Comparison of ENCODE assay signal across 18 mouse cellular contexts in the genomic region with DNA sequence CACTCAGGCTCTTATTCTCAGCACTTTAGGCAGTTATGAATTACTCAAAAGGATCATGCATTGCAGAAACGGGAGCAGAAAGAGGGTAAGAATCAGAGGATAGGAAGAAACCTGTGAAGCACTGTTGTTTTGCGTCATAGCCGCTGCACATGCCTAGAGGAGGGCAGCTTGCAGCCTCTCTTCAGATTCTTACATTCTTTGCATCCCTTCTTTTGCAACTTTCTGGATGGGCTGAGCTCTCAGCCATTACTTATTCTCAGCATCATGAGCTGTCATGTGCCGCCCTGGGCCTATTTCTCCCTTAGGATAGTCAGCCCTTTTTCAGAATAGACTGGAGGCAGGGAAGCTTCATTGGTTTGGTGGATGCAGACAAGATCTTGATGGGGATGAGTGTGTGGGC.
DNase-seq lines count a peak whose midpoint lies in the region; ATAC-seq and TF ChIP-seq lines count a peak whose summit lies in the region.
"Had no signal": no experiment of that assay in that cellular context is flagged by ENCODE, and none has a peak within 500 bp of the region (broad histone marks: within the 10 kb centered on the region; RNA-seq: fewer than 3 reads in every experiment).

No protein-coding gene starts in this region.

- WGBS in kidney, embryonic 14.5 days = 89% methylated on average over 4 of the region's 4 CpGs

- POLR2A ChIA-PET in Patski (lab: Charles Lee) = no interaction called here

- H3K36me3 ChIP-seq in kidney, embryonic 14.5 days (ENCODE audit: control insufficient read depth, insufficient read depth, low read length) = no peaks in the 10 kb centered on the region
- H3K36me3 ChIP-seq: G1E had no signal

- no peak overlapping the region for H3K4me2 ChIP-seq in kidney, embryonic 14.5 days (replicated peaks; ENCODE audit: low read depth, low read length)

- H3K4me1 ChIP-seq in kidney, embryonic 14.5 days (ENCODE audit: control insufficient read depth, insufficient read depth, low read length) = no peaks in the 10 kb centered on the region

- CTCF ChIA-PET in Patski (lab: Charles Lee) = interaction anchor here (0.8 to 1.0 kb wide), 2 partner anchors 209 to 386 kb away, joined by 3 to 4 read pairs; no protein-coding TSS in a partner anchor

- H3K9me3 ChIP-seq in kidney, embryonic 14.5 days (ENCODE audit: control insufficient read depth, low read length) = no peaks in the 10 kb centered on the region
- H3K9me3 ChIP-seq: G1E had no signal

- in situ Hi-C loops in Patski (cut with MboI; ENCODE audit: low pct_unique_long_range_greater_than_20kb) = no loop called here

- H3K27ac ChIP-seq in kidney, embryonic 14.5 days (ENCODE audit: low read depth, low read length) = no peak overlapping the region

- no peak for DNase-seq in Patski (ENCODE audit: low read depth, low spot score)
- DNase-seq: adrenal gland, adult 2 months; adrenal gland, adult 8-10 months; adrenal gland, postnatal 10 days; adrenal gland, postnatal 14 days; adrenal gland, postnatal 25 days; adrenal gland, postnatal 36 days; B cell, adult 2 months; cerebellum, adult 11 months; cerebellum, adult 11-12 months; cerebellum, adult 18-20 months; cerebellum, adult 2 months; cerebellum, adult 8-10 months had no signal

- no peak overlapping the region for H3K9ac ChIP-seq in kidney, embryonic 14.5 days (ENCODE audit: low read depth, low read length)

- ATAC-seq in Patski = peak; percentile 94
- ATAC-seq in kidney, embryonic 14.5 days (ENCODE audit: low FRiP score, low TSS enrichment) = no peak
- ATAC-seq: activated CD4-positive, CD25-positive, alpha-beta regulatory T cell, adult 4 months; CD4-positive, CD25-positive, alpha-beta regulatory T cell, adult 4 months had no signal

- H3K4me3 ChIP-seq in kidney, embryonic 14.5 days (ENCODE audit: low read length) = no peak overlapping the region

- H3K27me3 ChIP-seq in Patski = no peaks in the 10 kb centered on the region
- H3K27me3 ChIP-seq in kidney, embryonic 14.5 days (ENCODE audit: control insufficient read depth, insufficient read depth, low read length) = no peaks in the 10 kb centered on the region
- H3K27me3 ChIP-seq: CH12.LX had no signal

- TF ChIP-seq CTCF in Patski (IDR thresholded peaks at IDR 0.05) = no peak
